Mouse (Mus musculus) lung, embryonic 14.5 days (tissue): ENCODE measurements around the gene Ldb2. TPM values are rescaled to one million over a fixed set of nuclear protein-coding genes. Genes with fewer than 3 reads are reported as not detected.

Experiments used
- ATAC-seq: fragments of 200-750 bp; cut with Nextera tagmentation; 2 replicates; pipeline ENCODE4 v1.8.0; 2017; ENCODE audit warnings: mild to moderate bottlenecking, moderate TSS enrichment, moderate library complexity; ENCODE audit not compliant: insufficient read depth
- DNase-seq: peaks from one replicate; pipeline ENCODE4 v3.0.0-alpha.2; 2015
- H3K27ac ChIP-seq: fragments of 300-500 bp; sonication (generic); 2 replicates; pipeline ENCODE4 v1.5.1; 2014; ENCODE audit warnings: low read depth, mild to moderate bottlenecking, moderate library complexity
- H3K27me3 ChIP-seq: fragments of 300-500 bp; sonication (generic); 2 replicates; pipeline ENCODE4 v1.6.1; 2014; ENCODE audit warnings: low read length, control low read depth; ENCODE audit not compliant: insufficient read depth
- H3K36me3 ChIP-seq: fragments of 300-500 bp; sonication (generic); 2 replicates; pipeline ENCODE4 v1.6.1; 2014; ENCODE audit warnings: control low read depth; ENCODE audit not compliant: insufficient read depth
- H3K4me1 ChIP-seq: fragments of 300-500 bp; sonication (generic); 2 replicates; pipeline ENCODE4 v1.6.1; 2014; ENCODE audit warnings: antibody characterized with exemption, control low read depth; ENCODE audit not compliant: insufficient read depth
- H3K4me2 ChIP-seq: fragments of 300-500 bp; sonication (generic); 2 replicates; pipeline ENCODE4 v1.6.1; 2014; ENCODE audit warnings: mild to moderate bottlenecking
- H3K4me3 ChIP-seq: fragments of 300-500 bp; sonication (generic); 2 replicates; pipeline ENCODE4 v1.5.1; 2014; ENCODE audit warnings: low read depth, low read length
- H3K9ac ChIP-seq: fragments of 300-500 bp; sonication (generic); 2 replicates; pipeline ENCODE4 v1.6.1; 2014
- H3K9me3 ChIP-seq: fragments of 300-500 bp; sonication (generic); 2 replicates; pipeline ENCODE4 v1.6.1; 2016; ENCODE audit warnings: low read depth, low read length, control low read depth
- CTCF ChIP-seq: IDR thresholded peaks from 2 replicates; pipeline ENCODE4 v1.5.1; 2016; ENCODE audit warnings: antibody characterized with exemption, low read depth
- WGBS: fragments of 180-500 bp; shearing (Covaris S2); extraction: QIAGEN DNeasy Blood & Tissue Kit; methylation state at CpG from one replicate; pipeline ENCODE4 v1.1.7; 2014; 5-methylcytosine and 5-hydroxymethylcytosine counted together
- polyA plus RNA-seq: library from polyadenylated mRNA; unstranded; fragments of >200 nt; fragmentation: Nextera tagmentation; extraction: Ambion mirVana; gene quantifications from 2 replicates; pipeline ENCODE4 v1.2.1, GENCODE M21; 2014

Gene Ldb2
- polyA plus RNA-seq, 1 experiment from 2014 or later, result 50.6 TPM

DNA sequence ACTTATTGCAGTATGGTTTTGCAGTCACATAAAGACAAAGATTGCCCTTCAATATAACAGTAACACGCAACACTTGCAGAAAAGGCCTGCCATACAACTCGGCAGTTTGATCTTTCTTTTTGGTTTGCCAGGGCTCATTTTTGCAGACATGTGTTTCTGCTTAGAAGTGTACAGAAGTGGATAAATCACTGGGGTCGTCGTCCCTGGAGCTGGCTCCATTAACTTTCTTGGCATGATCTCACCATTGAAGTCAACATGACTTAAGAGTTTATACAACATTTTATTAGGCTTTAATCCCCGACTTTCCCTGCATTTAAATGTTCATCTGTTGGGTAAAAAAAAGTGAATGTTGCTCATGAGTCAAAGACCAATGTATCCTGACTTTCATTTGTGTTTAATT is 212.9 kb downstream of the Ldb2 start:
- H3K27me3 ChIP-seq, result no peaks in the 10 kb centered on the region
- H3K36me3 ChIP-seq, result no peaks in the 10 kb centered on the region
- no peak overlapping the region for H3K27ac ChIP-seq
- no peak for TF ChIP-seq CTCF
- H3K9ac ChIP-seq, result no peak overlapping the region
- ATAC-seq, result peak; percentile 62; the same call in 1 of the 2 replicates
- no peaks in the 10 kb centered on the region for H3K9me3 ChIP-seq
- no peaks in the 10 kb centered on the region for H3K4me1 ChIP-seq
- H3K4me2 ChIP-seq, result no peak overlapping the region
- no peak overlapping the region for H3K4me3 ChIP-seq
- peak; percentile 71 for DNase-seq
- 36% methylated on average over 5 of the region's 5 CpGs for WGBS

DNA sequence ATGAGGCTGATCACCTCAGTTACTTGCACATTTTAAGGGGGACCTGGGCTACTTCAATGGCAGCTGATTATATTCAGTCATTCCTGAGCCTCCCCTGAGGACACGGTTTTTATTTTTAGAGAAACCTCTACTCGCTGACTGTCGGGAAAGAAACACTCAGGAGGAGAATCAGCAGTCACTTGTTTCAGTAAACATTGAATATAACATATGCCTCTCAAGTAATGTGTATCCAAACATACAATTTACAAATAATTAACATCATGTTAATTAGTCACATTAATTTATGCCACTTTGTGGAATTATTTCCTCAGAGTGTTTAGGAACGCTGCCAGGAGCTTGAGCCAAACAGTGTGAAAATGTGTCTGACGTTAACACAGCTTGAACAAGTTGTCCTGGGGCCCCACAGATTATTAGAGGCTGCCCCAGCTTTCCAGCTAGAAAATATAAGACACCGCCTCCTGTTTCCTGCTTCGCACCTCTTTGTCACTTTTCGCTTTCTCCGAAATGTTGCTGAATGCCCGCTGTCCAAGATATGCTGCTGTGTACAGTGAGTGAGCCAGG is 219.5 kb downstream of the Ldb2 start:
- no peaks in the 10 kb centered on the region for H3K36me3 ChIP-seq
- DNase-seq (peak; percentile 31), ATAC-seq (no peak)
- no peak for TF ChIP-seq CTCF
- H3K9me3 ChIP-seq, result no peaks in the 10 kb centered on the region
- H3K4me3 ChIP-seq, result no peak overlapping the region
- H3K27ac ChIP-seq, result no peak overlapping the region
- 42% methylated on average over 10 of the region's 10 CpGs for WGBS
- no peaks in the 10 kb centered on the region for H3K27me3 ChIP-seq
- no peak overlapping the region for H3K9ac ChIP-seq
- H3K4me1 ChIP-seq, result peaks cover 7% of the 10 kb centered on the region; the same call in 1 of the 2 replicates
- no peak overlapping the region for H3K4me2 ChIP-seq

DNA sequence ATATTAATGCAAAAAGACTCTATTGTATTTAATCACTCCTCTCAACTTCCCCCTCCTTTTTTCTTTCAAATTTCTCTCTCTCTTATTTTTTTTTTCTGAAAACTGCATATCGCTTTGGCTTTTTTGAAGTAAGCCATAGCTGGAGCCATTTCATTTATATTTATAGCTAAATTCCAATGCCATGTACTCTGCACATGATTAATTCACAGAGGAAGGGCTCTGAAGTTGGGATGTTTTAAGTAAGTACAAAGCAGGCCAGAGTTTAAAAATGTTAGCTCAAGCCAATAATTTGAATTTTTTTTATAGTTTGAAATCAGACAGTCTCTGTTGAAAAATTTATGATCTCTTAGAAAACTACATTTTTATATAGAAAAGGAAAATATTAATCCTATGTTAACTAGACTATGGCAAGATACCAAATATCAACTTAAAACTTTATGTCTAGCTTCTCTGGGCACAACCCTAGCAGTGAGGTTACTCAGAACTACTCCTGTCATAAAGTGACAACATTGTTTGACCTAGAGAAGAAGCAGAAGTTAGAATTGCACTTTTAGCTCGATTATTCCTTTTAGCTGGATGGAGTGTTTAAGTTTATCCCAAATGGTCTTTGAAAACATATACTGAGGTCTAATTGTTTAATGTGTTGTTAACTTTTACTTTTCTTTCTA is 222.7 kb downstream of the Ldb2 start:
- no peak for ATAC-seq
- H3K36me3 ChIP-seq, result no peaks in the 10 kb centered on the region
- H3K9ac ChIP-seq, result no peak overlapping the region
- DNase-seq, result no peak
- TF ChIP-seq CTCF, result no peak
- H3K9me3 ChIP-seq, result no peaks in the 10 kb centered on the region
- H3K4me2 ChIP-seq, result no peak overlapping the region
- no peak overlapping the region for H3K4me3 ChIP-seq
- peaks cover 7% of the 10 kb centered on the region; the same call in 1 of the 2 replicates for H3K4me1 ChIP-seq
- 0 out of 2 replicates have a peak overlapping the region, but pooled peaks have one; percentile 8 for H3K27ac ChIP-seq
- 29% methylated on average over 2 of the region's 2 CpGs for WGBS
- H3K27me3 ChIP-seq, result no peaks in the 10 kb centered on the region

DNA sequence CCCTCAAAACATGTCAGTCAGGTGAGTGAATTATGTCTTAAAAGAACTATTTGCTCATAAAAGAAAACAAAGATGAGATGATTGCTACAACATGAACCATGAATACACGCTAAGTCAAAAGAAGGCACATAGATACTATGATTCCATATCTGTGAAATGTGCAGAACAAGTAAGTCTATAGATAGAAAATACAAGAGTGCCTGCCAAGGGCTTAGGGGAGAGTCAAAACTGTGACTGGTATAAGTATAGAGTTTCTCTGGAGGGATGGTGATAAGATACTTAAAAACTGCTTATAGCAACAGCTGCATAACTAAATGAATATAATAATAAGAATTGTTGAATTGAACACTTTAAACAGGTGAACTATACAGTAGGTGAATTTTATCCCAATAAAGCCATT is 224.8 kb downstream of the Ldb2 start:
- H3K4me2 ChIP-seq, result no peak overlapping the region
- ATAC-seq, result no peak
- H3K36me3 ChIP-seq, result no peaks in the 10 kb centered on the region
- H3K4me3 ChIP-seq, result no peak overlapping the region
- peaks cover 3% of the 10 kb centered on the region; the same call in 1 of the 2 replicates for H3K4me1 ChIP-seq
- H3K27ac ChIP-seq, result no peak overlapping the region
- H3K9ac ChIP-seq, result no peak overlapping the region
- DNase-seq, result no peak
- no peak for TF ChIP-seq CTCF
- H3K9me3 ChIP-seq, result no peaks in the 10 kb centered on the region
- H3K27me3 ChIP-seq, result no peaks in the 10 kb centered on the region
- 88% methylated on average over 1 of the region's 1 CpGs for WGBS

DNA sequence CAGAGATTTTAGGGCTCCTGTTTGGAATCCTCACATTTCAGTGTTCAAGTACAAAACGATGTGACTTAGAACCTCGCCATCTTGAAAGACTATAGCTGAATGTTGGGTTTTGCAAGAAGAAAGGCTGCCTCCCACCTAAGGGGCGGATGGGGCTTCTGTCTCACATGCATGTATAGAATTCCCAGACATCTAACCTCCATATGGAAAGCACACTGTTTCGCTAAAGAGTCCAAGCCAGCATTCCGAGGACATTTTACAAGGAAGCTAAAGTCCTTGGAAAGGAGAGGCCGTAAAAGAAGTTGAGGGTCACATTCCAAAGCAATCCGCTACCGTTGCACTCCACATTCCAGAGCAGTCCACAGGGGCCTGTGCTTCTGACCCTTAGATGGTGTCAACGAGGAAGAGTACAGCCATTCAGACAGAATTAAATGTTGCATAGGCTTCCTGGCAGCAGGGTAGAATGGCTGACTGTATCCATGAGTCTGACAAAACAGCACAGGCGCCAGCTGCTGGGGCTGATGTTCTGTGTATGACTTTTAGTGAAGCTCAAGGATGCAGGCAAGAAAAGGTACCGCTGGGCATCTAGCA is 245.6 kb downstream of the Ldb2 start:
- DNase-seq, result peak; percentile 18
- H3K27ac ChIP-seq, result no peak overlapping the region
- no peak for TF ChIP-seq CTCF
- no peaks in the 10 kb centered on the region for H3K9me3 ChIP-seq
- no peak overlapping the region for H3K9ac ChIP-seq
- H3K4me3 ChIP-seq, result no peak overlapping the region
- no peaks in the 10 kb centered on the region for H3K36me3 ChIP-seq
- ATAC-seq, result no peak
- H3K4me2 ChIP-seq, result no peak overlapping the region
- 69% methylated on average over 11 of the region's 11 CpGs for WGBS
- no peaks in the 10 kb centered on the region for H3K27me3 ChIP-seq
- no peaks in the 10 kb centered on the region for H3K4me1 ChIP-seq

DNA sequence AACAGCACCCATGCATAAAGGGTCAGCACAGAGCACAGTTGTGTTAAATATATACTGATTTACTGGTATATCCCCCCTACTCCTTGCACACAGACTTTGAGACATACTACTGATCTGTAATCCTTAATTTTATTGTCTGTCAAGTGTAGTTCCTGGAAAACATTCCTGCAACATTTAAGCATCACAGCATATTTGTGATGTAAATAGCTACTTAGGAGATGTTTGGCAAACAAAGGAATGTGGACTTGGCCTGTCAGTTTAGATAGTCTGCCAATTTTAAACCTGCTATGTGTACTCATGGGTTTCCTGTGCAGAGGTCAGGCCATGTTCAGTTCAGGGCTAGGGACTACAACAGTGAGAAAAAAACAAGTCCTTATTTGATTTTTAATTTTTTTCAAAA is 246.3 kb downstream of the Ldb2 start:
- H3K4me1 ChIP-seq, result no peaks in the 10 kb centered on the region
- no peaks in the 10 kb centered on the region for H3K9me3 ChIP-seq
- H3K27me3 ChIP-seq, result no peaks in the 10 kb centered on the region
- no peak overlapping the region for H3K4me3 ChIP-seq
- no peak for TF ChIP-seq CTCF
- ATAC-seq (no peak), DNase-seq (peak; percentile 15)
- no peaks in the 10 kb centered on the region for H3K36me3 ChIP-seq
- no peak overlapping the region for H3K4me2 ChIP-seq
- H3K27ac ChIP-seq, result no peak overlapping the region
- no peak overlapping the region for H3K9ac ChIP-seq

DNA sequence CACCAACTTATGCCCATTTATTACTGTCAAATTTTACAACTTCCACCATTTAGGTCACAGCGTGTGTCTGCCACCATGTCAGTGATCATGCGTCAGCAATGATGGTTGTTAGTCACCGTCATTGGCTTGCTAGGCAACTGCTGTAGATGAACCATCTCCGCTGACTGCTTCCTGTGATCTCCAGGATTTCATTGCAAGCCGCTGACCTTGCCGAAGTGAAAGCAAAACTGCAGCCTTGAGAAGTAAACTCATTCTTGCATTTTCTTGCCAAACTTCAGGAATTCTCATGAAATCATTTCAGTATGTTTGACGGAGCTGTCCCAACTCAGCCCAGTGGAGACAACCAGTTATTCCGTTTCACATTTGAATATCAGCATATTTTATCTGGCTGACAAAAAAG is 247.4 kb downstream of the Ldb2 start:
- H3K9me3 ChIP-seq, result no peaks in the 10 kb centered on the region
- H3K36me3 ChIP-seq, result no peaks in the 10 kb centered on the region
- WGBS, result 78% methylated on average over 8 of the region's 8 CpGs
- H3K9ac ChIP-seq, result no peak overlapping the region
- no peak for TF ChIP-seq CTCF
- no peaks in the 10 kb centered on the region for H3K4me1 ChIP-seq
- H3K4me2 ChIP-seq, result no peak overlapping the region
- H3K4me3 ChIP-seq, result no peak overlapping the region
- peak; percentile 27 for DNase-seq
- ATAC-seq, result no peak
- no peaks in the 10 kb centered on the region for H3K27me3 ChIP-seq
- no peak overlapping the region for H3K27ac ChIP-seq
